Mouse (Mus musculus): ENCODE data around the gene Pkd2. TPM values are rescaled to one million over a fixed set of nuclear protein-coding genes. Genes with fewer than 3 reads are reported as not detected.
"Not testable (repeated sequence)": the region's sequence is repeated elsewhere in the genome, so short reads cannot be mapped to it uniquely, and the experiment has no call there.

Gene Pkd2
- polyA plus RNA-seq, 1 experiment from 2014 or later, result 12.4 TPM

DNA sequence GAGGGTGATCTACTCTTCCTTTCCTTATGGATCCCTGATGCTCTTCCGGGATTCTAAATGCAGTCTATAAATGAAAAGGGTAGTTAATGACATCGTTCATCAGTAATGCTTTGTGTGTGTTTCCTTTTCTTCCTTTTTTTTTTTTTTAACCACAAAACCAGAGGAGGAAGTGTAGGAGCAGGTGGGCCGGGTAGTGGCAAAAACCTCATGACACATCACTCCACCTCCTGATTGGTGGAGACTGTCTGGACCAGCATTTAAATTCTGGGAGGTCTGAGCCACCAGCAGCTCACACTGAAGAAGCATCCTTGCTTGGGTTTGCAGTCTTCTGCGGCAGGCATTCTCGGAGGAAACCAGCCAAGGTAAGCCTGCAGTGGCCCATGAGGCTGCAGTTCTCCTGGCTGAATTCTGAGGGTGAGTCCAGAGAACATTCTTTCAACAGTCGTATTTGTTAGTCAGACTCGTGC lies 24.4 kb upstream of the Pkd2 start, which contains the start of gene Spp1:
TSS of gene Spp1 (plus strand) at position 284 of the 467 bp plus-strand sequence.
- ATAC-seq (ENCODE audit: low read depth), result no peak
- Histone ChIP-seq H3K9ac (ENCODE audit: low read length) (no peak within 1 kb of the TSS), H3K27ac (ENCODE audit: low read length) (no peak within 1 kb of the TSS), H3K27me3 (ENCODE audit: control insufficient read depth, insufficient read depth, low read depth, low read length) (no peaks in the 10 kb centered on the region), H3K36me3 (ENCODE audit: control insufficient read depth, insufficient read depth, low read length) (no peaks in the 10 kb centered on the region), H3K9me3 (ENCODE audit: control insufficient read depth, low read length) (no peaks in the 10 kb centered on the region), H3K4me2 (ENCODE audit: low read depth, low read length) (no peak within 1 kb of the TSS), H3K4me1 (replicated peaks; ENCODE audit: control insufficient read depth, insufficient read depth, low read length) (no peaks in the 10 kb centered on the region), H3K4me3 (ENCODE audit: low read length) (no peak within 1 kb of the TSS)
- 55% methylated on average over 7 of the region's 7 CpGs for WGBS

DNA sequence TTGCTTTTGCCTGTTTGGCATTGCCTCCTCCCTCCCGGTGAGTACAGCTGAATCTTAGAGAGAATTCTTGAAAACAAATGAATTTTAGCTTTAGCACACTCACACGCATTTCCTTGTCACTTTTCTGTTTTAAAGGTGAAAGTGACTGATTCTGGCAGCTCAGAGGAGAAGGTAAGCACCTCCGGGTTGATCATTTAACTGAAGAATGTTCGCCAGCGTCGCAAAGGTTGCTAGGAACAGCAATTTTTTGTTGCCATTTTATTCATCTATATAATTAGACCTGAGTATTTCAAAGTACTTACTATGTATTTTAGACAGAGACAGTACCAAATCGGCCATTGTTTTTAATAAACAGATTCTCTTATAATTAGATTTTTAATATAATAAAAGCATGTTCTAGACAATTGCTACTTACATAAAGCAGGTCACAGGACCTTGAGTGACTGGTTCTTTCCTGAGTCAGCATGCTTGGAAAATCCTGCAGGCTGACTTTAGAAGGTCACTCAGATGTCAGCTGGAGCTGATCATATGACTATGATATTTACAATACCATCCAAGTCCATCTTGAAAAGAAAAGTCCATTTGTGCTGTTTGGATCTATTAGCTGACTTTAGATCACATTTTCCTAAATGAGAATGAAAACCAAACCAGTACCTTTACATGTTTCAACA lies 22.7 kb upstream of the Pkd2 start:
- no peaks in the 10 kb centered on the region for H3K9me3 ChIP-seq (ENCODE audit: control insufficient read depth, low read length)
- H3K4me2 ChIP-seq (ENCODE audit: low read depth, low read length), result no peak overlapping the region
- H3K27ac ChIP-seq (ENCODE audit: low read length), result no peak overlapping the region
- no peaks in the 10 kb centered on the region for H3K27me3 ChIP-seq (ENCODE audit: control insufficient read depth, insufficient read depth, low read depth, low read length)
- no peak overlapping the region for H3K9ac ChIP-seq (ENCODE audit: low read length)
- H3K4me1 ChIP-seq (replicated peaks; ENCODE audit: control insufficient read depth, insufficient read depth, low read length), result no peaks in the 10 kb centered on the region
- WGBS, result 53% methylated on average over 7 of the region's 7 CpGs
- H3K4me3 ChIP-seq (ENCODE audit: low read length), result no peak overlapping the region
- no peak for ATAC-seq (ENCODE audit: low read depth)
- no peaks in the 10 kb centered on the region for H3K36me3 ChIP-seq (ENCODE audit: control insufficient read depth, insufficient read depth, low read length)

DNA sequence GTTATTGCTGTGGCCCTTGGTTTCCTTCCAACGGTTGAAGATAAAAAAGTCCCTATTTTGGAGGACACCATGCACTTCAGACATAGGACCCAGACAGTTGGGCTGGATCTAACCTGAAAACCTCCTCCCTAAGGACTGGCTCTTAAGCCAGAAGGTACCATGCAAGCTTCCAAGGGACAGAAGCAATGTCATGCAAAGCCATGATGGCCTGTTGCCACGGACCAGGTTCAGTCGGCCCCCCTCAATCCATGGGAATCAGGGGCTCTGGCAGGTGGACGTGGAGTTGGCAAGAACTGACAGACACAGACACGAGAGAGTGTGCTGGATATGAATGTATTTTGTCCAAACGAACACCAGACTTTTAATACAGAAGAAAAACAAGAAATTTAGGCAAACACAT lies 16.9 kb upstream of the Pkd2 start:
- Histone ChIP-seq H3K4me3 (ENCODE audit: low read length) (no peak overlapping the region), H3K9ac (ENCODE audit: low read length) (no peak overlapping the region), H3K27me3 (ENCODE audit: control insufficient read depth, insufficient read depth, low read depth, low read length) (no peaks in the 10 kb centered on the region), H3K9me3 (ENCODE audit: control insufficient read depth, low read length) (no peaks in the 10 kb centered on the region), H3K4me2 (ENCODE audit: low read depth, low read length) (no peak overlapping the region), H3K27ac (ENCODE audit: low read length) (no peak overlapping the region), H3K4me1 (replicated peaks; ENCODE audit: control insufficient read depth, insufficient read depth, low read length) (no peaks in the 10 kb centered on the region), H3K36me3 (ENCODE audit: control insufficient read depth, insufficient read depth, low read length) (no peaks in the 10 kb centered on the region)
- ATAC-seq (ENCODE audit: low read depth), result no peak
- 71% methylated on average over 6 of the region's 6 CpGs for WGBS

DNA sequence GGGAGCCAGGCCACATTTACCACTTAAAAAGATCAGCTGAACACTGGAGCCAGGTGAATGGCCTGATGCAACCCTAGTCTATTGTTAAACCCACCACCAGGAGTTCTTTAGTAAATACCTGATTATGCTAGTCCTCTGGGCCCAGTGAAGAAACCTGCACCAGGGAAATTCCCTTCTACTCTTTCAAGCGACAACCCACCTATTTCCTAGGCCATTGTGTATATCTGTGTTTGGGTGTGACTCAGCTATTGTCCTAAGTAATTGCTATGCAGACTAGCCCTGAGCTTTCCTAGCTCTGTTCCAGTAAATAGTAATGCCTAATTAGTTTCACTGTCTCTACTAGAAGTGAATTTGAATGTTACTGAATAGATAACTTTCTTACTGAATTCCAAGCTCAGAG lies 16.4 kb upstream of the Pkd2 start:
- no peak overlapping the region for H3K4me2 ChIP-seq (ENCODE audit: low read depth, low read length)
- H3K27ac ChIP-seq (ENCODE audit: low read length), result no peak overlapping the region
- H3K9me3 ChIP-seq (ENCODE audit: control insufficient read depth, low read length), result no peaks in the 10 kb centered on the region
- H3K36me3 ChIP-seq (ENCODE audit: control insufficient read depth, insufficient read depth, low read length), result no peaks in the 10 kb centered on the region
- H3K4me1 ChIP-seq (replicated peaks; ENCODE audit: control insufficient read depth, insufficient read depth, low read length), result no peaks in the 10 kb centered on the region
- H3K4me3 ChIP-seq (ENCODE audit: low read length), result no peak overlapping the region
- peaks cover 2% of the 10 kb centered on the region; the same call in 1 of the 2 replicates for H3K27me3 ChIP-seq (ENCODE audit: control insufficient read depth, insufficient read depth, low read depth, low read length)
- no peak for ATAC-seq (ENCODE audit: low read depth)
- whole genome bisulfite sequencing, result 61% methylated on average over 1 of the region's 1 CpGs
- no peak overlapping the region for H3K9ac ChIP-seq (ENCODE audit: low read length)

DNA sequence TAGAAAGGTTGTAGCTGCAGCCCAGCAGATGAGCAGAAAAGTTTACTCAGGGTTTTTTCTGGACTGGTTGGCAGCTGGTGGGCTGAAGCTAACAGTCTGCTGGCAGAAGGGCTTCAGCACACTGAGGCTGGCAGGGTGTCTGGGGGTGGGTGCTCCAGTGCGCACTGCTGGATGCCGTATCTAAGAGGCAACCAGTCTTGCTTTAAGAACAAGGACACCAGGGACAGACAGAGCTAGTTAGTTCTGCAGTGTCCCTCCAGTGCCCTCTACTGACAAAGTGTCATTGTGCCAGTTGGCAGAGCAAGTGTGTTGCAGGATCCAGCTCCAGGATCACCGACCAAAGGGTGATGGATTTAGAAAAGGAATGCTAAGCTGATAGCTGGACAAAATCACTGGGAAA lies 13.1 kb upstream of the Pkd2 start:
- no peak overlapping the region for H3K27ac ChIP-seq (ENCODE audit: low read length)
- no peaks in the 10 kb centered on the region for H3K4me1 ChIP-seq (replicated peaks; ENCODE audit: control insufficient read depth, insufficient read depth, low read length)
- no peak overlapping the region for H3K4me2 ChIP-seq (ENCODE audit: low read depth, low read length)
- no peaks in the 10 kb centered on the region for H3K36me3 ChIP-seq (ENCODE audit: control insufficient read depth, insufficient read depth, low read length)
- peak; percentile 66 for ATAC-seq (ENCODE audit: low read depth)
- no peak overlapping the region for H3K4me3 ChIP-seq (ENCODE audit: low read length)
- H3K27me3 ChIP-seq (ENCODE audit: control insufficient read depth, insufficient read depth, low read depth, low read length), result peaks cover 4% of the 10 kb centered on the region; the same call in 1 of the 2 replicates
- no peak overlapping the region for H3K9ac ChIP-seq (ENCODE audit: low read length)
- no peaks in the 10 kb centered on the region for H3K9me3 ChIP-seq (ENCODE audit: control insufficient read depth, low read length)
- 9% methylated on average over 3 of the region's 3 CpGs for WGBS

DNA sequence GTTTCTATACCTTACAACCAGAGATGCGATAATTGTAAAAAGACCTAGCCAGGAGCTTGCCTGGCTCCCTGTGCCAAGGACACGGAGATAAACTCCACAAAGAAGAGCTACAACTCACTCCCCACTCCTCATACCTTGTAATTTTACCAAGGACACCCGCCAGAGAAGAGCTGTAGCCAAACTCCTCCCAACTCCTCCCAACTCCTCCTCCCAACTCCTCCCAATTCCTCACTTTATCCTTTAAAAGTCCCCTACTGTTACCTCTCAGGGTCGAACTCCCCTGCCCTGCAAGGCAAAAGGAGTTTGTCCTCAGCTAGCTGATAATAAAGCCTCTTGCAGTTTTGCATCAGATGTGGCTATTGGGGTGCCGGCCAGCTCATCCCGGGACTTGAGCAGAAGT lies 10.9 kb upstream of the Pkd2 start:
- H3K9me3 ChIP-seq (ENCODE audit: control insufficient read depth, low read length); H3K4me1 ChIP-seq (replicated peaks; ENCODE audit: control insufficient read depth, insufficient read depth, low read length); H3K27me3 ChIP-seq (ENCODE audit: control insufficient read depth, insufficient read depth, low read depth, low read length); H3K36me3 ChIP-seq (ENCODE audit: control insufficient read depth, insufficient read depth, low read length); H3K9ac ChIP-seq (ENCODE audit: low read length); H3K27ac ChIP-seq (ENCODE audit: low read length); H3K4me2 ChIP-seq (ENCODE audit: low read depth, low read length); ATAC-seq (ENCODE audit: low read depth); H3K4me3 ChIP-seq (ENCODE audit: low read length): not testable (repeated sequence)
- WGBS, result 28% methylated on average over 6 of the region's 6 CpGs

DNA sequence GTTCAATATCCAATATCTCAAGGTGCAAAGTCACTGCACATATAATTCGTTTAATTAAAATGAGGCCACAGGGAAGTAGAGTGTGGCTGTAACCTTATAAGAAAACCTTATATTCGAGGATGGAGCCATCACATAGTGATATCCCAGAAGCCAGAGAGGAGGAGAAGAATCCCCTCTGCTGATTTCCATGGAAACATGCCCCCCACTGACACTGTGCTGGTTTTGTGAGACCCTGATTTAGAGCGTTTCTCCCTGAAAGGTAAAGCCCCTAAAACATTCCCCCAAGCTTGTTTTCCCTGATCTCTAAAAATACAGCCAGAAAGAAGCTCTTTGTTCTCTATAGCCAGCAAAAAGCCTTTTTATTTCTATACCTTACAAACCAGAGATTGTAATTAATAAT lies 9.8 kb upstream of the Pkd2 start:
- Histone ChIP-seq H3K36me3 (ENCODE audit: control insufficient read depth, insufficient read depth, low read length) (no peaks in the 10 kb centered on the region), H3K9ac (ENCODE audit: low read length) (no peak overlapping the region), H3K4me2 (ENCODE audit: low read depth, low read length) (no peak overlapping the region), H3K9me3 (ENCODE audit: control insufficient read depth, low read length) (no peaks in the 10 kb centered on the region), H3K27me3 (ENCODE audit: control insufficient read depth, insufficient read depth, low read depth, low read length) (peaks cover 4% of the 10 kb centered on the region; the same call in 1 of the 2 replicates), H3K4me3 (ENCODE audit: low read length) (no peak overlapping the region), H3K4me1 (replicated peaks; ENCODE audit: control insufficient read depth, insufficient read depth, low read length) (no peaks in the 10 kb centered on the region), H3K27ac (ENCODE audit: low read length) (no peak overlapping the region)
- 54% methylated on average over 3 of the region's 3 CpGs for whole genome bisulfite sequencing
- ATAC-seq (ENCODE audit: low read depth), result no peak

DNA sequence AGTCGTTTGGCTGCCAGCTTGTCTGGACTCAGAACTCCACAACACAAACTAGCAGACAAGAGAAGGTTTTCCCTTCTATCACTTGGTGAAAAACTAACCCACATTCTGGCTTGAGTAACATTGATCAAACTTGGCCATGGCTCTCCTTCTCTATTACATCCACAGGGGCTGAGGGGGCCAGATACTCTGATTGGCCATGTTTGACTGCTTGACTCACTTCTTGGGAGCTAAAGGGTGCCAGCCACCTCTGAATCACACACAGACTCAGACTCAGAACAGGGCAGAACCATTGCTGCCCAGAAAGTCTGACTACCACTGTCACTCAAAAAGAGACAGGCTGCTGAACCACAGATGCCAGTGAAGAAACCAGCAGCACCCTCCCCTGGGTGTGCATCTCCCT lies 6.2 kb upstream of the Pkd2 start:
- Histone ChIP-seq H3K9ac (ENCODE audit: low read length) (no peak overlapping the region), H3K9me3 (ENCODE audit: control insufficient read depth, low read length) (no peaks in the 10 kb centered on the region; the same call in 1 of the 2 replicates), H3K27me3 (ENCODE audit: control insufficient read depth, insufficient read depth, low read depth, low read length) (no peaks in the 10 kb centered on the region), H3K4me3 (ENCODE audit: low read length) (no peak overlapping the region), H3K36me3 (ENCODE audit: control insufficient read depth, insufficient read depth, low read length) (no peaks in the 10 kb centered on the region), H3K27ac (ENCODE audit: low read length) (no peak overlapping the region), H3K4me2 (ENCODE audit: low read depth, low read length) (no peak overlapping the region), H3K4me1 (replicated peaks; ENCODE audit: control insufficient read depth, insufficient read depth, low read length) (no peaks in the 10 kb centered on the region)
- ATAC-seq (ENCODE audit: low read depth), result no peak
- WGBS, result 33% methylated on average over 1 of the region's 1 CpGs

DNA sequence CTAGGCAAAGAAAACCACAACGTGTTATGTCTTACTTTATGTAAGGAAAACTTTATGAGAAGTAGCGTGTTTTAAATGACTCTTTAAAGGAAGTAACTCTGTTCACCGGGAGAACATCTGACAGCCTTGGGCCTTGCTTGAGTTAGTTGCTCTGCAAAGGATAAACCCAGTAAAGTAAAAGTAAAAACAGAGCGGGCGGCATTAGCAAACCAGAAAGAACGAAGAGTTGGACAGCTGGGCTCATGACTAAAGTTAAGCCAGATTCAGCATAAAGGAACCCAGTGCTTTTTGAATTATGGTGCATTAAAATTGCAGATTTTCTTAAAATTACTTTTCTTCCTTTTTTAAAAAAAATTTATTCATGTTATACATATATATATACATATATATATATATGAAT lies 4.7 kb upstream of the Pkd2 start:
- no peaks in the 10 kb centered on the region for H3K36me3 ChIP-seq (ENCODE audit: control insufficient read depth, insufficient read depth, low read length)
- peaks cover 7% of the 10 kb centered on the region for H3K4me1 ChIP-seq (replicated peaks; ENCODE audit: control insufficient read depth, insufficient read depth, low read length)
- no peaks in the 10 kb centered on the region for H3K27me3 ChIP-seq (ENCODE audit: control insufficient read depth, insufficient read depth, low read depth, low read length)
- H3K9me3 ChIP-seq (ENCODE audit: control insufficient read depth, low read length), result no peaks in the 10 kb centered on the region; the same call in 1 of the 2 replicates
- H3K27ac ChIP-seq (ENCODE audit: low read length), result no peak overlapping the region
- no peak for ATAC-seq (ENCODE audit: low read depth)
- WGBS, result 89% methylated on average over 6 of the region's 6 CpGs
- H3K4me2 ChIP-seq (ENCODE audit: low read depth, low read length), result no peak overlapping the region
- no peak overlapping the region for H3K4me3 ChIP-seq (ENCODE audit: low read length)
- no peak overlapping the region for H3K9ac ChIP-seq (ENCODE audit: low read length)
